Mouse (Mus musculus): ENCODE data around the gene Dpy19l1. TPM values are rescaled to one million over a fixed set of nuclear protein-coding genes. Genes with fewer than 3 reads are reported as not detected.

The Dpy19l1 gene
- total and polyA plus RNA-seq, 2 experiments from 2014 or later: 16.8 to 47.3 TPM

- Histone ChIP-seq H3K27ac (ENCODE audit: low read depth, low read length) (no peak overlapping the region), H3K27me3 (ENCODE audit: insufficient read depth, low read length) (no peaks in the 10 kb centered on the region), H3K4me1 (ENCODE audit: insufficient read depth, low read length) (no peaks in the 10 kb centered on the region), H3K9ac (replicated peaks; ENCODE audit: low read length, poor library complexity, severe bottlenecking) (no peak overlapping the region), H3K36me3 (ENCODE audit: insufficient read depth, low read length) (no peaks in the 10 kb centered on the region), H3K4me2 (ENCODE audit: low read depth, low read length, poor library complexity, severe bottlenecking) (no peak overlapping the region), H3K4me3 (ENCODE audit: low read depth, low read length) (no peak overlapping the region), H3K9me3 (ENCODE audit: low read length) (no peaks in the 10 kb centered on the region)
- no peak for ATAC-seq (ENCODE audit: low FRiP score)
- no peak for TF ChIP-seq CTCF (IDR thresholded peaks at IDR 0.05)
- no peak for DNase-seq (ENCODE audit: low spot score)
- WGBS: 79% methylated on average over 5 of the region's 5 CpGs
These were observed 20.6 kb downstream of the Dpy19l1 start for GRCm38 (mm10) chr9:24482375-24482774.

GRCm38 (mm10) chr9:24477251-24477650, 25.7 kb downstream of the Dpy19l1 start:
- ATAC-seq (ENCODE audit: low FRiP score) (no peak), DNase-seq (ENCODE audit: low spot score) (no peak)
- H3K36me3 ChIP-seq (ENCODE audit: insufficient read depth, low read length): 0 out of 2 replicates have a peak, but pooled peaks cover 3% of the 10 kb centered on the region
- no peak overlapping the region for H3K4me3 ChIP-seq (ENCODE audit: low read depth, low read length)
- no peaks in the 10 kb centered on the region for H3K27me3 ChIP-seq (ENCODE audit: insufficient read depth, low read length)
- no peak overlapping the region for H3K9ac ChIP-seq (replicated peaks; ENCODE audit: low read length, poor library complexity, severe bottlenecking)
- H3K9me3 ChIP-seq (ENCODE audit: low read length): no peaks in the 10 kb centered on the region
- no peaks in the 10 kb centered on the region for H3K4me1 ChIP-seq (ENCODE audit: insufficient read depth, low read length)
- H3K27ac ChIP-seq (ENCODE audit: low read depth, low read length): no peak overlapping the region
- WGBS: 92% methylated on average over 2 of the region's 2 CpGs
- TF ChIP-seq CTCF (IDR thresholded peaks at IDR 0.05): no peak
- no peak overlapping the region for H3K4me2 ChIP-seq (ENCODE audit: low read depth, low read length, poor library complexity, severe bottlenecking)

DNA sequence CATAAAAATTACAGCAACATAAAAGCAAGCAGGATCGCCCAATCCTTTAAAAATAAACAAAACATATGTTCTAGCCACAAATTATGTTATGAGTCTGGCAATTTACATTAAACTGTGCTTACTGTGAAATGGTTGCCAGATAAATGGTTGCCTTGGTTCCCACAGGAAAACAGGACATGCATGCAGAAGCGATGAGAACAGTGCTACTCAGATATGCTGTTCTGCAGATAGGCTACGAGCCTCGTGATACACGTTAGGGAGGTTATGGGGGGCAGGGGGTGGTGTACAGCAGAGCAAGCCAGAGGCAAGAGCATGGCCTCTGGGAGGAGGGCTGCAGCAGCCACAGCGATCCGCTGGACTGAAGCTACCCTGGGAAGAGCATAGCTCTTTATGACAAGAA, 29.1 kb downstream of the Dpy19l1 start:
- H3K4me2 ChIP-seq (ENCODE audit: low read depth, low read length, poor library complexity, severe bottlenecking): no peak overlapping the region
- H3K27ac ChIP-seq (ENCODE audit: low read depth, low read length): no peak overlapping the region
- 92% methylated on average over 7 of the region's 7 CpGs for WGBS
- no peaks in the 10 kb centered on the region for H3K9me3 ChIP-seq (ENCODE audit: low read length)
- H3K9ac ChIP-seq (replicated peaks; ENCODE audit: low read length, poor library complexity, severe bottlenecking): no peak overlapping the region
- DNase-seq (ENCODE audit: low spot score) (no peak), ATAC-seq (ENCODE audit: low FRiP score) (no peak)
- H3K36me3 ChIP-seq (ENCODE audit: insufficient read depth, low read length): 0 out of 2 replicates have a peak, but pooled peaks cover 3% of the 10 kb centered on the region
- no peaks in the 10 kb centered on the region for H3K4me1 ChIP-seq (ENCODE audit: insufficient read depth, low read length)
- no peaks in the 10 kb centered on the region for H3K27me3 ChIP-seq (ENCODE audit: insufficient read depth, low read length)
- no peak for TF ChIP-seq CTCF (IDR thresholded peaks at IDR 0.05)
- H3K4me3 ChIP-seq (ENCODE audit: low read depth, low read length): no peak overlapping the region

DNA sequence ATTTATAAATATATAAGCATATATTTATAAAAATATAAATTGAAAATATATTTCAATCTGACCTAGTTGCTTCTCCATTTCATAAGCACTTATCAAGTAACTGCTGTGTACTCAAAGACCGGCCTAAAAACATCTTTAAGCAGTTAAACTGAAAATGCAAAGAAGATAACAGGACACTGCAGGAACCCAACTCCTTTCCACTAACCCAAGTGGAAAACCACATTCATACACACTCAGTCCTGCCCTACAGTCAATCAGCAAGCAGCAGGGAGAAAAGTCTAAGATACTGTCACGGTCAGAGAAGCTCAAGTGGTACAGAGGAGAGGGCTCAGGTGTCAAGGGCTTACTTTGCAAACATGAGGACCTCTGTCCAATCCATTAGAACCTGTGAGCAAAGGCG, 30.4 kb downstream of the Dpy19l1 start:
- no peak overlapping the region for H3K4me2 ChIP-seq (ENCODE audit: low read depth, low read length, poor library complexity, severe bottlenecking)
- no peak overlapping the region for H3K27ac ChIP-seq (ENCODE audit: low read depth, low read length)
- no peaks in the 10 kb centered on the region for H3K9me3 ChIP-seq (ENCODE audit: low read length)
- TF ChIP-seq CTCF (IDR thresholded peaks at IDR 0.05): no peak
- 81% methylated on average over 3 of the region's 3 CpGs for WGBS
- H3K4me3 ChIP-seq (ENCODE audit: low read depth, low read length): no peak overlapping the region
- no peak for DNase-seq (ENCODE audit: low spot score)
- no peak overlapping the region for H3K9ac ChIP-seq (replicated peaks; ENCODE audit: low read length, poor library complexity, severe bottlenecking)
- 0 out of 2 replicates have a peak, but pooled peaks cover 3% of the 10 kb centered on the region for H3K36me3 ChIP-seq (ENCODE audit: insufficient read depth, low read length)
- no peak for ATAC-seq (ENCODE audit: low FRiP score)
- no peaks in the 10 kb centered on the region for H3K4me1 ChIP-seq (ENCODE audit: insufficient read depth, low read length)
- H3K27me3 ChIP-seq (ENCODE audit: insufficient read depth, low read length): no peaks in the 10 kb centered on the region

DNA sequence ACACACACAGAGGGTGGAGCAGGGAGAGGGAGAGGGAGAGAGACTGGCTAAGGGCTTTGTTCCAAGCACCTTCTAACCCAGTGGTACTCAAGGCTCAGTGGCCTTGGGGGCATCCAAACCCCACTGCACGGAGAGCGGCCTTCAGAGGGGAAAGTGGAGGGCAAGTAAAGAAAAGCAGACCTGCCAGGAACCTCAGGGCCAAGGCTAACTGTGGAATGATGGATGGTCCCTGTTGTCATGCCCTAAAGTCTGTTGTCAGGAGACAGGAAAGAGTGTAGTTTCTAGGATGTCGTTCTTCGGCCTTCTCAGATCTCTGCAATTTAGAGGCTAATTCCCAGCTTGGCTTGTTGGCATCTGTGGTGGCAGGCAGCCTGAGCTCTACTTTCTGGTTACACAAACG, 32.8 kb downstream of the Dpy19l1 start:
- Histone ChIP-seq H3K9me3 (ENCODE audit: low read length) (no peaks in the 10 kb centered on the region), H3K36me3 (ENCODE audit: insufficient read depth, low read length) (0 out of 2 replicates have a peak, but pooled peaks cover 3% of the 10 kb centered on the region), H3K9ac (replicated peaks; ENCODE audit: low read length, poor library complexity, severe bottlenecking) (no peak overlapping the region), H3K27ac (ENCODE audit: low read depth, low read length) (no peak overlapping the region), H3K4me2 (ENCODE audit: low read depth, low read length, poor library complexity, severe bottlenecking) (no peak overlapping the region), H3K4me1 (ENCODE audit: insufficient read depth, low read length) (no peaks in the 10 kb centered on the region), H3K27me3 (ENCODE audit: insufficient read depth, low read length) (no peaks in the 10 kb centered on the region), H3K4me3 (ENCODE audit: low read depth, low read length) (no peak overlapping the region)
- DNase-seq (ENCODE audit: low spot score) (no peak), ATAC-seq (ENCODE audit: low FRiP score) (no peak)
- 90% methylated on average over 5 of the region's 5 CpGs for WGBS
- TF ChIP-seq CTCF (IDR thresholded peaks at IDR 0.05): no peak

GRCm38 (mm10) chr9:24467186-24467585, 35.8 kb downstream of the Dpy19l1 start:
- Histone ChIP-seq H3K9ac (replicated peaks; ENCODE audit: low read length, poor library complexity, severe bottlenecking) (no peak overlapping the region), H3K36me3 (ENCODE audit: insufficient read depth, low read length) (no peaks in the 10 kb centered on the region), H3K4me3 (ENCODE audit: low read depth, low read length) (no peak overlapping the region), H3K9me3 (ENCODE audit: low read length) (no peaks in the 10 kb centered on the region), H3K27me3 (ENCODE audit: insufficient read depth, low read length) (no peaks in the 10 kb centered on the region), H3K27ac (ENCODE audit: low read depth, low read length) (no peak overlapping the region), H3K4me1 (ENCODE audit: insufficient read depth, low read length) (no peaks in the 10 kb centered on the region), H3K4me2 (ENCODE audit: low read depth, low read length, poor library complexity, severe bottlenecking) (no peak overlapping the region)
- no peak for TF ChIP-seq CTCF (IDR thresholded peaks at IDR 0.05)
- DNase-seq (ENCODE audit: low spot score) (no peak), ATAC-seq (ENCODE audit: low FRiP score) (no peak)
- WGBS: 94% methylated on average over 5 of the region's 5 CpGs

All from midbrain, postnatal 0 days (tissue).